Mouse (Mus musculus): Measurements from ENCODE around the gene Dnah2.
"Not testable (repeated sequence)": the region's sequence is repeated elsewhere in the genome, so short reads cannot be mapped to it uniquely, and the experiment has no call there.

GRCm38 (mm10) chr11:69541741-69542140, 7.2 kb downstream of the Dnah2 start:
- TF ChIP-seq CTCF (IDR thresholded peaks at IDR 0.05); POLR2A (IDR thresholded peaks at IDR 0.05; ENCODE audit: insufficient read depth, low read depth, low read length); EP300 (IDR thresholded peaks at IDR 0.05; ENCODE audit: insufficient read depth, low read depth, low read length): not testable (repeated sequence)

All from heart, adult 2 months (tissue).